Mouse (Mus musculus): ENCODE results near the gene 4921539E11Rik. TPM values are rescaled to one million over a fixed set of nuclear protein-coding genes. Genes with fewer than 3 reads are reported as not detected.

Gene 4921539E11Rik
- total and polyA plus RNA-seq, 2 experiments from 2014 or later, result not detected

GRCm38 (mm10) chr4:103192421-103192820 is 98.2 kb downstream of the 4921539E11Rik start:
- H3K36me3 ChIP-seq (ENCODE audit: insufficient read depth, low read length), result peaks cover 14% of the 10 kb centered on the region
- H3K4me2 ChIP-seq (ENCODE audit: low read depth, low read length, poor library complexity, severe bottlenecking), result no peak overlapping the region
- no peak for DNase-seq (ENCODE audit: low spot score)
- no peaks in the 10 kb centered on the region for H3K27me3 ChIP-seq (ENCODE audit: insufficient read depth, low read length)
- TF ChIP-seq CTCF (IDR thresholded peaks at IDR 0.05), result peak; percentile 34; the same call in 1 of the 2 replicates
- no peak overlapping the region for H3K27ac ChIP-seq (ENCODE audit: low read depth, low read length)
- no peaks in the 10 kb centered on the region for H3K4me1 ChIP-seq (ENCODE audit: insufficient read depth, low read length)
- H3K9me3 ChIP-seq (ENCODE audit: low read length), result no peaks in the 10 kb centered on the region
- WGBS, result 89% methylated on average over 2 of the region's 2 CpGs
- no peak overlapping the region for H3K9ac ChIP-seq (replicated peaks; ENCODE audit: low read length, poor library complexity, severe bottlenecking)
- no peak for ATAC-seq (ENCODE audit: low FRiP score)
- H3K4me3 ChIP-seq (ENCODE audit: low read depth, low read length), result no peak overlapping the region

- Histone ChIP-seq H3K4me3 (ENCODE audit: low read depth, low read length) (no peak overlapping the region), H3K9me3 (ENCODE audit: low read length) (no peaks in the 10 kb centered on the region), H3K27ac (ENCODE audit: low read depth, low read length) (no peak overlapping the region), H3K9ac (replicated peaks; ENCODE audit: low read length, poor library complexity, severe bottlenecking) (no peak overlapping the region), H3K27me3 (ENCODE audit: insufficient read depth, low read length) (no peaks in the 10 kb centered on the region), H3K4me2 (ENCODE audit: low read depth, low read length, poor library complexity, severe bottlenecking) (no peak overlapping the region), H3K4me1 (ENCODE audit: insufficient read depth, low read length) (no peaks in the 10 kb centered on the region), H3K36me3 (ENCODE audit: insufficient read depth, low read length) (peaks cover 12% of the 10 kb centered on the region)
- WGBS, result 90% methylated on average over 8 of the region's 8 CpGs
- TF ChIP-seq CTCF (IDR thresholded peaks at IDR 0.05), result no peak
- no peak for ATAC-seq (ENCODE audit: low FRiP score)
- DNase-seq (ENCODE audit: low spot score), result no peak
Observed at GRCm38 (mm10) chr4:103188786-103189640, 101.7 kb downstream of the 4921539E11Rik start.

Other genes with a start within 250 kb of the 4921539E11Rik start
- gene Mier1, start 176.5 kb downstream of the 4921539E11Rik start, total RNA-seq (2014; rRNA removed), result 30.6 and 49.7 TPM in 2 replicates
- 25.3 and 32.8 TPM in 2 replicates for gene Mier1, start 176.5 kb downstream of the 4921539E11Rik start, polyA plus RNA-seq (2015; fragmentation: Nextera tagmentation; extraction: Ambion mirVana)
- gene Wdr78, start 176.3 kb downstream of the 4921539E11Rik start, total RNA-seq (2014; rRNA removed), result 5.1 and 9.1 TPM in 2 replicates
- 2.1 and 2.8 TPM in 2 replicates for gene Wdr78, start 176.3 kb downstream of the 4921539E11Rik start, polyA plus RNA-seq (2015; fragmentation: Nextera tagmentation; extraction: Ambion mirVana)
- 2.7 and 4.3 TPM in 2 replicates for gene Slc35d1, start 75.7 kb downstream of the 4921539E11Rik start, total RNA-seq (2014; rRNA removed)
- gene Slc35d1, start 75.7 kb downstream of the 4921539E11Rik start, polyA plus RNA-seq (2015; fragmentation: Nextera tagmentation; extraction: Ambion mirVana), result 4.7 and 5.0 TPM in 2 replicates
- gene Oma1, start 22.9 kb upstream of the 4921539E11Rik start, total RNA-seq (2014; rRNA removed), result 7.7 and 7.9 TPM in 2 replicates
- 8.2 and 8.6 TPM in 2 replicates for gene Oma1, start 22.9 kb upstream of the 4921539E11Rik start, polyA plus RNA-seq (2015; fragmentation: Nextera tagmentation; extraction: Ambion mirVana)